Mouse (Mus musculus) left cerebral cortex, postnatal 4 days (tissue): Measurements from ENCODE around the gene Tbc1d1. TPM values are rescaled to one million over a fixed set of nuclear protein-coding genes. Genes with fewer than 3 reads are reported as not detected.

Experiments used
- DNase-seq: peaks from one replicate; pipeline ENCODE4 v3.0.0-alpha.2; 2022
- intact Hi-C: fragments of 180-260 bp; cut with DNase I; formaldehyde crosslinking; loops from one replicate; pipeline ENCODE4 v1.15.1; 2025
- total RNA-seq, 2 experiments: library from RNA; stranded (reverse); gene quantifications; 2 replicates each; pipeline ENCODE4 v1.2.3; 2021

The Tbc1d1 gene
- total RNA-seq, 2 experiments from 2014 or later = 12.9 to 14.3 TPM

GRCm38 (mm10) chr5:64269669-64270068, 113.6 kb downstream of the Tbc1d1 start:
- intact Hi-C loops = loop anchor here (5.0 to 10.0 kb wide), 2 partner anchors 165 to 362 kb away; no protein-coding TSS in a partner anchor
- DNase-seq = no peak

GRCm38 (mm10) chr5:64273517-64273916, 117.4 kb downstream of the Tbc1d1 start:
- no peak for DNase-seq
- intact Hi-C loops = loop anchor here (5.0 to 10.0 kb wide), 2 partner anchors 169 to 366 kb away; no protein-coding TSS in a partner anchor

- intact Hi-C loops = loop anchor here (5.0 to 10.0 kb wide), 2 partner anchors 169 to 367 kb away; no protein-coding TSS in a partner anchor
- no peak for DNase-seq
Measured at GRCm38 (mm10) chr5:64274296-64274695, 118.2 kb downstream of the Tbc1d1 start.

- intact Hi-C loops = loop anchor here (5.0 to 10.0 kb wide), 2 partner anchors 170 to 368 kb away; no protein-coding TSS in a partner anchor
- DNase-seq = peak; percentile 55
Measured at GRCm38 (mm10) chr5:64274738-64275451, 118.8 kb downstream of the Tbc1d1 start.

GRCm38 (mm10) chr5:64277646-64278191, 121.6 kb downstream of the Tbc1d1 start:
- DNase-seq = no peak
- intact Hi-C loops = loop anchor here (10.0 kb wide), 1 partner anchor 173 kb away; no protein-coding TSS in a partner anchor

GRCm38 (mm10) chr5:64279668-64280067, 123.6 kb downstream of the Tbc1d1 start:
- no peak for DNase-seq
- intact Hi-C loops = loop anchor here (10.0 kb wide), 1 partner anchor 175 kb away; no protein-coding TSS in a partner anchor

- peak; percentile 31 for DNase-seq
- intact Hi-C loops = no loop called here
Measured at GRCm38 (mm10) chr5:64280191-64280590, 124.1 kb downstream of the Tbc1d1 start.

GRCm38 (mm10) chr5:64280613-64281012, 124.5 kb downstream of the Tbc1d1 start:
- DNase-seq = no peak
- intact Hi-C loops = no loop called here

- intact Hi-C loops = no loop called here
- no peak for DNase-seq
Measured at GRCm38 (mm10) chr5:64281674-64282073, 125.6 kb downstream of the Tbc1d1 start.

- no peak for DNase-seq
- intact Hi-C loops = no loop called here
Measured at GRCm38 (mm10) chr5:64282594-64282993, 126.5 kb downstream of the Tbc1d1 start.

GRCm38 (mm10) chr5:64285289-64285688, 129.2 kb downstream of the Tbc1d1 start:
- DNase-seq = no peak
- intact Hi-C loops = loop anchor here (5.0 kb wide), 1 partner anchor 217 kb away; no protein-coding TSS in a partner anchor

- DNase-seq = no peak
- intact Hi-C loops = loop anchor here (5.0 kb wide), 1 partner anchor 216 kb away; no protein-coding TSS in a partner anchor
Measured at GRCm38 (mm10) chr5:64285851-64286250, 129.7 kb downstream of the Tbc1d1 start.

GRCm38 (mm10) chr5:64287287-64287686, 131.2 kb downstream of the Tbc1d1 start:
- intact Hi-C loops = loop anchor here (5.0 kb wide), 1 partner anchor 215 kb away; no protein-coding TSS in a partner anchor
- no peak for DNase-seq

- no peak for DNase-seq
- intact Hi-C loops = loop anchor here (5.0 kb wide), 1 partner anchor 214 kb away; no protein-coding TSS in a partner anchor
Measured at GRCm38 (mm10) chr5:64288031-64288928, 132.2 kb downstream of the Tbc1d1 start.

GRCm38 (mm10) chr5:64289202-64290060, 133.3 kb downstream of the Tbc1d1 start:
- peak; percentile 89 for DNase-seq
- intact Hi-C loops = loop anchor here (5.0 to 10.0 kb wide), 3 partner anchors 85 to 523 kb away; no protein-coding TSS in a partner anchor

- intact Hi-C loops = loop anchor here (5.0 to 10.0 kb wide), 2 partner anchors 85 to 522 kb away; no protein-coding TSS in a partner anchor
- no peak for DNase-seq
Measured at GRCm38 (mm10) chr5:64290061-64290345, 133.9 kb downstream of the Tbc1d1 start.

GRCm38 (mm10) chr5:64291657-64292056, 135.6 kb downstream of the Tbc1d1 start:
- no peak for DNase-seq
- intact Hi-C loops = loop anchor here (5.0 to 10.0 kb wide), 2 partner anchors 83 to 521 kb away; no protein-coding TSS in a partner anchor

- no peak for DNase-seq
- intact Hi-C loops = loop anchor here (10.0 kb wide), 1 partner anchor 79 kb away; no protein-coding TSS in a partner anchor
Measured at GRCm38 (mm10) chr5:64295621-64296020, 139.5 kb downstream of the Tbc1d1 start.

GRCm38 (mm10) chr5:64296328-64296727, 140.2 kb downstream of the Tbc1d1 start:
- no peak for DNase-seq

More at GRCm38 (mm10) chr5:64296328-64296727, 140.2 kb downstream of the Tbc1d1 start:
- intact Hi-C loops = loop anchor here (10.0 kb wide), 1 partner anchor 78 kb away; no protein-coding TSS in a partner anchor
